Mouse (Mus musculus) thymus, adult 18-20 months (tissue): ENCODE measurements around the gene Ppp3ca.

ENCODE experiments used
- DNase-seq, 2 experiments: peaks; one replicate each; pipeline ENCODE4 v3.0.0; 2022; ENCODE audit warnings: mixed read lengths in 2 of 2

Gene Ppp3ca

DNA sequence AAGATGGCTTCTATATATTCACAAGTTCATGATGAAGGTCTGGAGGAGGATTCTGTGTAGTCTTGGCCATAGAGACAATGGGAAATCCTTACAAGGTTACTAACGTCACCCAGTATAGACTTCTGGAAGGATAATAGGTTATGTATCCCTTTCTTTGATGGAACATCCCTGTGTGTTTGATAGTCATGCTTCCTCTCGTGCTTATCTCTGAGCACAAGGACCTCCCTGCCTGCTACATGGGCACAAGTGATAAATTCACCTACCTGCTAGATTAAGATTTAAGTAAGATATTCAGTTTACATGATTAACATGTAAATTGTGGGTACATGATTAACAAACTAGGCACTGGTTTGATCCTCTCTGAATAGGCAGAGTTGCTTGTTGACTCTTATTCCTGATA, 152.1 kb downstream of the Ppp3ca start:
- no peak for DNase-seq

DNA sequence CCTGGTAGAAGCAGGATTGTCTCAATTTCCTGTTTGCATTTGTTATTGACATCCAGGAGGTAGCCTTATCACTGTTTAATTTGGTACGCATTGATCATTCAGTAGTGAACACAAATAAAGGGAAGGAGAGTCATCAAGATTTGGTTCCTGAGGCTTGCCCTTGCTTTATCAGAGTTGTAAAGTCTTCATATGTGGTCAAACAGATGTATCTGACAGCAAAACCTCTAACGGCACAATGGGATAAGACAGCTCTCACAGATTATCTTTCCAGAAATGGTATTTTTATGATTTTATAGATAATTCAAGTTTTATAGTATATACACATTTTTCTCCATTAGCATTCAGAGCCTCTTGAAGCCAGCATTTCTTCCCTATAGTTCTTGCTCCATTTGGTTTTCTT, 152.5 kb downstream of the Ppp3ca start:
- DNase-seq, result no peak

DNA sequence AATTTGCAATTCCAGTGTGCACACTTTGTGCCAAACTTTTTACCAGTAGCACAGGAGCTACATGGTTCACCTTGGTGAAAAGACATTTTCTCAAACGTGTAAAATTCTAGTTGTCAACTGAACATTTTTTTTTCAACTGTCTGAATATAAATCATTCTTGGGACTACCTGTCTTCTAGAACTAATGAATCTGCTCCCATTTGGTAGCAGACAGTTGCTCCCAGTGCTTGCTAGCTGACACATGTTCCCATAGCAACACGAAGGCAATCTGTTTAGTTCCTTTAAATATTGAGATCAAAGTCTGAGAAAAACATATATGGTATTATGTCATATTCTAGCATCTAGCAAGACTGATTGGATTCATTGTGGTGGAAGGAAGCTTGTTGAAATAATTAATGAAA, 158.5 kb downstream of the Ppp3ca start:
- DNase-seq, result no peak

DNA sequence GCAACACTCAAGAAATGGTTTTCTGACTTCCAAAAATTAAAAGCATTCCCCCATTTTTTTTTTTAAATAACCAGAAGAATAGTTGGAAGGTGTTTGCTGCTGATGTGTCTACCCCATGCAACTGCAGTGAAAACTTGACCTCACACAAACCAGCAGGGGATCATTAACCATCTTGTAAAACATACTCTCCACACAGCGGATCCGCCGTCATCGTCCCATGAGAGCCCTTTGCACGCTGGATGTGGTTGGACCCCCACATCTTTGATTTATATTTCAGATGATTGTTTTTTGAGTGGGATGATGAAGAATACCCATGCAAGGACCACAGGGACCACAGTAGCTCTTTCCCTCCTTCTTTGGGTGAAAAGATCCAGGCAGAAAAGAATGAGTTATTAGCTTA, 159.2 kb downstream of the Ppp3ca start:
- no peak for DNase-seq

DNA sequence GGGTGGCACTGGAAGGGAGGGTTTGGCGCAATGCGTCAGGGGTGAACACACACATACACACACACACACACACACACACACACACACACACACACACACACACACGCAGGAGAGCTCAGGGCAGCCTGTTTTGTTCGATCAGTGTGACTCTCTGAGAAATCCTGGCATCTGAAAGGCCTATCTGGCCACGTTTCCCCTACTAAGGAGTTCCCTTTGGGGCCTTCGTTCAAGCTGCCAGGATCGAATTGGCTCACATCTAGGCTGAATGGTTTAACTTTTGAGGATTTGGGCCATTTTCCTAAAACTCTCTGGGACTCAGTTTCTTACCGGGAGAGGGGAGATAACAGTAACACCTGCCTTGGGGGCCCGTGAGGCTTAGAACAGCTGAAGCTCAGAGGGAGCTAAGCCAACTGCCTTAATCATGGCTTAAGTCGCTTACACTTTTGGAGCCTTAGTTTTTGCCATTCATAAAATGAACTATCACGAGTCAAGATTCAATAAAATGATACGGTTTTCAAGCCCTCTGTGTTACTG, 160.8 kb downstream of the Ppp3ca start:
- DNase-seq, result no peak

DNA sequence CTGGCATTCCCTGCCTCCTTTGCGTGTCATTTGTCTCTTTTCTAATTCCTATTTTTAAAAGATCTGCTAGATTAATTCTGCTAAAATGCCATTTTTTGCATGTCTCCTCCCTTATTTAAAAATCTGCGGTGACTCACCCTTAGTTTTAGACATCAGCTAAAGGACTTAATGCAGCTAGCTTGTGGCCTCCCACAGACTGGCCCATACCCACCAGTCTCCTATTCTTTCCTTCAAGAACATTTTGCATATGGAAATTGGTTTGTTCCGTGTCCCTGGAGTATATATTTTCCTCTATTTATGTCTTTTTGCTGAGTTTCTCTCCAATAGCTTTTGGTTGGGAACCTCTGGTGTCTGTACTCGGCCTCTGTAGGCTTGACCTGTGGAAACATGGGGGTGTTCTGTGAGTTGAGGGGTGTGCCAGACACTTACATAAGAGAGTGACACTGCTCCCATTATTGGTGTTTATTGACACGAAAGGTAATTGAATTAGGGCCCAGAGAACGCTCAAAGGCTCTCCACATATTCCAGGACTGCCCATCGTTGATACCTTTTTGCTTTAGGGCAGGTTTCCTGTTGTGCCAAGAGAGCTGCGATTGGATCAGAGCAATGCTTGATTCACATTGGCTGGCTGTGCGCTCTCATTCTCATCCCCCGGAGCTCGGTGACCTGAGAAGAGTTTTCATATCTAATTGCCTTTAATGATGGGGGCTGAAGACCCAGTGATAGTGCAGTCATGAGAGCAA, 163.2 kb downstream of the Ppp3ca start:
- DNase-seq, result no peak

DNA sequence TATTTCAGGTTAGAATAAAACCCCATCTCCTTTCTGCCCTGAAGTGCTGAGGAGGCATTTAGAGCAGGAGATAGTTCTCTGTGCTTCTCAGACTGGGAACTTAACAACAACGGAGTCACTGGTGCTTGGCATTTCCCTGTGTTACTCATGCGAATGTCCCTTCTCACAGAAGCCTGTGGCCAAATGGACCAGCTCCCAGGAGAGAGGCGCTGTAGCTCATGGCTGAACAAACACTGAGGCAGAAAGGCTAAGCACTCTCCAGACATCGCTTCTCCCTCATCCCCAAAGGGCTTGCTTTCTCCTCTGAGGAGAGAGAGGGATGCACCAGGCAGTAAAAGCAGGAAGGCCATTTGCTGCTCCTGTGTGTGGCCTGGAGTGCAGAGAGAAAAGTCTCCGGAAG, 164.0 kb downstream of the Ppp3ca start:
- DNase-seq, result no peak

DNA sequence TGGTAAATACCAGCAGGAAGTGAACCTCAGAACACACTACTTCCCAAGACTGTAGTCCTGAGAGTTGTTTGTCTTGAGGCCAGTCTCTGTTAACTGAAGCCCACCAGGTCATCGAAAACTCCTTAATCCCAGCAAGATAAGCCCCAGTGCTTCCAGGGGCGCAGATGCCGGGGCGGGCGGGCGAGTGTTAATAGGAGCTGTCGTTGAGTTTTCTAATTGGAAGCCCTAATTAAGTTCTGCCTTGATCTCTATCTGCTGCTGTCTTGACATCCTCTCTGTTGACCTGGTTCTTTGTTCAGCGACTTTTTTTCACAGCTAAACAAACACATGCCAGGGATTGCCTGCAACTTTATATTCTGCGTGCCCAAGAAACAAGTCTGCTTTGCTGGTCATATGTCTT, 165.9 kb downstream of the Ppp3ca start:
- no peak for DNase-seq

DNA sequence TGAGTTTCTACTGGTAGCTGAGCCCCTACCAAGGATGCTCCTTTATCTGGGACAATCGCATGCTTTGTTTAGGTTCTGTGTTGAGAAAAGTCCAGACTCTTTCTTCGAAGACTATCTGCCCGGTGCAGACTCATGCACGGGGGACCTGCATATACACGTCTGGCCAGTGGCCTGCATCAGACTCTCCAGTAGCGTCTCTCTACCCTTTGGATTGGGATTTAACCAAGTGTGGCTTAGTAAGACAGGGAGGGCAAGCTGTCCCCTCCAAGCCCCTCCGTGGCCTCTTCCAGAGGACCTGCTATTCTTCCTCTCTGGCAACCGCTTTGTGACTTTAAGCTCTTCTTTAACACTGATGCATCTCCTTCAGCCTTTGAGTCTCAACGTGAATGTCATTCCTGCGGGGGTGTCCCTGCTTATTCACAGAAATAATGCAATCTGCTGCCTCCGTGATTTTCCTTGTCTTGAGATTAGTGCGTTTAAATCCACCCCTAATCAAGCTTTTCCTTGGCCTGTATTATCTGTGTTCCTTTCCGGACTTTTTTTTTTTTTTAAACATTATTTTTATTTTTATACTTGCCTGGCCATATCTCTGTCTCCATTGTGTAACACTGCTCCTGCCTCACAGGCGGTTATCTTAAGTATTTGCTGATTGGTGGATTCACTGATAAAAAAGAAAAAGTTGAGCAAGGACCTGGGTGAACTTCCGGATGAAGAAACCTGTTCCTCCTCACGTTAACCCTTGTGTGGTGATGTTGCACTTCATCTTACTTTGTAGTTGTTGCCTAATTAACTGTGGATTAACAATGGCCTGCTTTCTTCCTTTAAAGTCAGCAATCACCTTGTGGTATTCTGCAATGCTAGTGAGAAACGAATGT, 166.6 kb downstream of the Ppp3ca start:
- DNase-seq, result no peak

DNA sequence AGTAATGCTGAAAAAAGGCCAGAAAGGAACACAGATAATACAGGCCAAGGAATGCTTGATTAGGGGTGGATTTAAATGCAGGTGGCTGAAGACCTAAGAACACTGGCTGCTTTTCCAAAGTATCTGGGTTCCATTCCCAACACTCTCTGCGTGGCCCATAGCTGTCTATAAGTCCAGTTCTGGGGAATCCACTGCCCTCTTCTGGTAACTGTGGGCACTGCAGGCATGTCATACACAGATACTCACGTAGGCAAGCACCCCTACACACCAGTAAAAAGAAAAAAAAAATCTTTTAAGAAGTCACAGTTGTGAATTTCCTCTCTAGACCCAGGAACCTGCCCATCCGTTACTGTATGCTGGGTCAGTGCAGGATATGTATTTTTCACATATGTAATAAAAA, 167.7 kb downstream of the Ppp3ca start:
- DNase-seq, result peak; percentile 2 to 6

DNA sequence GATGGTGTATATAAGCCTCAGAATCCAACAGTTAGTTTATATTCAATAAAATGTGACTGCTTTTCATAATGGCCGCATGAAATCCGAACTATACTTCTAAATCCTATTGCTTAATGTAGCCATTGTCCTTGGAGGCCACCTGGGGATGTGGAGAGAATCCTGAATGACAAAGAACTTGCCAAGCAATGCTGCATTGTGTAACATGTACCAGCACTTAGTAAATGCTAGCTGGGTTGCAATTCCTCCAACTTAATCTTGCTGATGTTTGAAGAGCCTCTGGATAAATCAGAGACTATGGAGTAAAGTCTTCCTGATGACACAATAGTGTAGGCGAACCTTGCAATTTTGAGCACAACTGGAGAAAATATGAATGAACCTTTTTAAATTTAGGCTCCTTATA, 171.4 kb downstream of the Ppp3ca start:
- DNase-seq, result no peak

DNA sequence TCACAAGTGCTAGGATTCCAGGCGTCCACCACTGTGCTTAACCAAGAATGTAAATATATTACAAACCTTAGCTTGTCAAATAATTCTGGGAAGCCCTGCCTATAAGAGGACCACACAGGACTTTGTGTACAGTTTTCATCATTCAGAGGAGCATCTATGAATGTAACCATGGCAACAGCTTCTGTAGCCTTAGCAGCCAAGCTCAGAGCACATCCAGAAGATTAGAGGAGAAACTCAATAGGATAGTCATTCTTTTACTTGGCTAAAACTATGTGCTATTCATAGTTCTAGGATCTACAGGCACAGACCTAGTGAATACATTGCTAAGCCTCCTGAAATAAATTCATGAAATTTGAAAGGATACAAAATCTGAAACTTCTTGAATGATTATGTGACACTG, 172.5 kb downstream of the Ppp3ca start:
- no peak for DNase-seq

DNA sequence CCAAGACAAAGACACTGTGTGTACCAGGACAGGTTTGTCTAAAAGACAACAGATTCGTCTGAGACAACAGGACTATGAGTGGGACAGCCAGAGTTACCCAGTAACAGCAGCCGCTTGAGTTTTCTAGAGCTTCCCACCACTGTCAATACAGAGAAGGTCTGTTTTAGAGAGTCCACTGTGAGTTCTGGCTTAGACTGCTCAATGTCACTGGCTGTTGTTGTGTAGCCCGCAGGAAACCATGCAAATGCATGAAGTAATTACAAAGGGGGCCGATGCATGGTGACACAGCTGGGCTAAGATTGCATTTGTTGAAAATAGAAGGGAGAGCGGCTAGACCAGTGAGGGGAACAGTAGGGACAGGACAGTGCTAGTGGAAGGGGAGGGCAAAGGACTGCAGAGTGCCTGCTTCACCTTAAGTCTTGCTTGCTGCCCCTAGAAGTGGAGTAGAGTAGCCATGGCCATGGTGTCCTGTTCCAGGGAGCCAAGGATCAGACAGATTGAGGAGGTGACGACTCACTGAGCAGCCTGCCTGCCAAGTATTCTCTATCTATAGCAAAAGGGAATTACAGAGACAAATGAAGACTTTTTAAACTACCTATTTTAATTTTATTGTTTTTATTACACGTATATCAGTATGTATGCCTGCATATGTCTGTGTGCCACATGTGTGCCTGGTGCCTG, 174.0 kb downstream of the Ppp3ca start:
- DNase-seq, result no peak

DNA sequence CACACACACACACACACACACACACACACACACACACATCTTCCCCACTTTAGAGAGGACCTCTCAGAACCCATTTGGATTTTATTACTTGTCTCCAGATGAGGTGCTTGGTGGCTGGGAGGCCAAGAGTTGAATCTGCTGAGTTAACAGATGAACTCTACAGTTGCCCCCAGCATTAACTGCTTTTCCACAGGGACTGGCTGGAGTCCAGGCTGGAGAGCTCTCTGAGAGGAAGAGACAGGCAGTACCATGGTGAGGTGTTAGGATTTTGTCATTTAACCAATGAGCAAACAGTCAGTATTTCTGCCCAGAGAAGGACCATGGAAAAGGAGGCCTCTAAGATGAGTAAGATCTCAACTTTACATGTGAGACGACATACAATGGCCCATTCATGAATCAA, 179.1 kb downstream of the Ppp3ca start:
- DNase-seq, result no peak

DNA sequence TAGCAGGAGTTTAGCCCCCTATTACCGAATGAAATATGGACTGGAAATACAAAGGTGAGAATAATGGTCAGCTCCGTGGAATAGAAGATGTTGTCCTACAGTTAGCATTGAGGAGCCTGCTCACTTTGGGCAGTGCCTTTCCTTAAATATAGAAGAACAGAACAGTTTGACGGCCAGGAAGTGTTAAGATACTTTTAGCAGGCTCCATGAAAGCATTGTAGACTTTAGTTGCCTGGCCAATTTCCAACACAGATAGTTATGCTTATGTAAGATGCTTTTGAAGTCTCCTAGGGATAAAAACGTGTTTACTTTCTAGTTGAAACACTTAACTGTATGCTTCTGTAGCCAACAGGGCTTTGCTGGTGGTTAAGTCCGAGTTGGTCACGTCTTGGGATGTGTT, 183.0 kb downstream of the Ppp3ca start:
- no peak for DNase-seq

DNA sequence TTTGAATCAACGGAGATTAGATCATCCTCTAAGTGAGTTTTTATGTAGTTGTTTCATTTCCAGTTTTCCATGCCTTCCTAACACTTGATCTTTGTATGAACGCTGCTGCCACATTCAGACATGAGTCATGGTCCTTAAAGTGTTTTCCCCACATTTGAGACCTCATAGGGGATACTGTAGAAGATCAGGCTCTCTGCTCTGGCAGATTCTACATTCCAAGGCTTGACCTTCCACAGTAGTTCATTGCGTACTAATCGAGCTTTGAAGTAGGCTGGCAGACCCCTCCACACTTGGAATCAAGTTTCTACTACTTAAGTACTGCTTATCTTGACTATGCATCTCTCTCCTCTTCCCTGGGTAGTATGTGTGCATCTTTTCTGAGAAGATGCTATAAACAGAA, 183.7 kb downstream of the Ppp3ca start:
- no peak for DNase-seq

DNA sequence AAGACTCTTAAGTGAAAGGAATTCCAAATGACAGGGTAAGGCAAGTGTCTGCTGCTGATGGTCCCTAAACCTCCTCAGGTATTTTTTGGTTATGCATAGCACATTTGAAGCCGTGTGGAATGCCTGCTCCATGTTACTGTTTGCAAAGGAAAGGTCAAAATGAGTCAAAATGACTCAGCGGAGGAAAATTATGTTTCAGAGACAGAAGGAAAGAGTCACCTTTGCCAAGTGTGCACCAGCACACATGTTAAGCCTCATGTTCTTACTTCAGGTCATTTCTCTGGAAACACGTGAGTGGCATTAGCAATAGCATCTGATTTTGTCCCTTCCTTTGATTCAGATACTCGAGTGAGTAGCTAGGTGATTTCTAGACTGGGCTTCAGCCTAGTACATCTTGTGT, 186.1 kb downstream of the Ppp3ca start:
- DNase-seq, result no peak

DNA sequence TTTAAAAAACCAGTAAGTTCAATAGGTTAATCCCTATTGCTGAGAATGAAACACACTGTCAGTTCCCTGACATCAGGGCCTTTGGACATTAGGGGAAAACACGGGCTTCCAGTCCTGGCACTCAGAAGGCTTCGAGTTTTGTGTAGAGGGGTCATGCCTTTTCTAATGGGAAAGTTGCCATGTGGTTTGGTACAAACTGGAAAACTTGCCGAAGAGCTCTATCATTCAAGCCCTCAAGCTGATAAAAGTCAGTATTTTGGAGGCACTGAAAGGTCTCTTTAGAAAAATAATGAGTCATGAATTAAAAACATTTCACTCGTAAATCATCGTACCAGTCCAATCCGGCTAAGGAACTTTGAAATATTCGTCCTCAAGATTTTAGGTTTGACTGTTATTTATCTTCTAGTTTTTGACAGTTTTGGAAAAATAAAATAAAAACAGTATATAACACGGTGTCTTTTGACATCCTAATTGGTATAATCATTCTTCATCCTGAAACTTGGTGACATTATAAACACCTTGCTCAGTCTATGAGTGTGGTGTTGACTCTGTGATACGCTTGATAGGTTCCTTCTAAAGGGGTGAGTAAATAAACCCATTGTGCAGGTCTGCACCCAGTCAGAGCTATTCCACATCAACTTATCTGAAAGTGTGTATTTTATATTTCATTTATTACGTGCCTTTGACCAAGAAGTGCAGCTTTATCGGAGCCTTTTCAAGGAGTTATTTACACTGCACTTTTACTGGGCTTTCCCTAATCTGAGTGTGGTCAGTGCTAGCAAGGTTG, 192.3 kb downstream of the Ppp3ca start:
- DNase-seq, result no peak

DNA sequence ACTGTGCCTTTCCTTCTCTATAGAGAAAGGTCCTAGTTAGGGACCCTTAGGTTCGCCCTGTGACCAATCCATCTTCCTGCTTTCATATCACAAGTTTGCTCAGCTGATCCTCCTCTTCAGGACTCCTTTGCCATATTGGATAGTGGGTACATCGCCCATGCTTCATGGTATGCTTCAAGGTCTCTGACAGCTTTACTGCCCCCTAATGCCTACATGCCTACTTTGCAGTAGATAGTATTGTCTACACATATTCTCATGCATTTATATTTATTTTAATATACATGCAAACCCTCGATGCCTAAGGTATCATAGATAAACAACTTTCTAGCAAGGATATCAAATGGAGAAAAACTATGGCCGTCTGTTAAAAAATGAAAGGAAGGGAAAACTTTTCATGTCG, 193.2 kb downstream of the Ppp3ca start:
- DNase-seq, result no peak

DNA sequence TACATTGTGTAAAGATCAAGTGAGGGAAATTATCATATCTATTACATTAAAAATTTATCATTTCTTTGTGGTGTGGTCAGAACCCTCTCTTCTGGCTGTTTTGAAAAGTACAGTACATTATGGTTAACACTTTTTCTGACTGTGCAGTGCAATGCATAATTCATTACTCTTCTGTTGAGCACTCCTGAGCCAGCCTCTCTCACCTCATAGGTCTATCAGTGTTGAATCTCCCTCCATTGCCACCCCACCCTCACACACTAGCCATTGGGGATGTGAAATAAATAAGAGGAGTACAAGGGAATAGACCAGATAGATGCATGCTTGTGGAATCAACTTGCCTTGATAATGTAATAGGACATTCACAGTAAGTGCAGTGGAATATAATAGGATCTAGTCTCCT, 194.4 kb downstream of the Ppp3ca start:
- no peak for DNase-seq

DNA sequence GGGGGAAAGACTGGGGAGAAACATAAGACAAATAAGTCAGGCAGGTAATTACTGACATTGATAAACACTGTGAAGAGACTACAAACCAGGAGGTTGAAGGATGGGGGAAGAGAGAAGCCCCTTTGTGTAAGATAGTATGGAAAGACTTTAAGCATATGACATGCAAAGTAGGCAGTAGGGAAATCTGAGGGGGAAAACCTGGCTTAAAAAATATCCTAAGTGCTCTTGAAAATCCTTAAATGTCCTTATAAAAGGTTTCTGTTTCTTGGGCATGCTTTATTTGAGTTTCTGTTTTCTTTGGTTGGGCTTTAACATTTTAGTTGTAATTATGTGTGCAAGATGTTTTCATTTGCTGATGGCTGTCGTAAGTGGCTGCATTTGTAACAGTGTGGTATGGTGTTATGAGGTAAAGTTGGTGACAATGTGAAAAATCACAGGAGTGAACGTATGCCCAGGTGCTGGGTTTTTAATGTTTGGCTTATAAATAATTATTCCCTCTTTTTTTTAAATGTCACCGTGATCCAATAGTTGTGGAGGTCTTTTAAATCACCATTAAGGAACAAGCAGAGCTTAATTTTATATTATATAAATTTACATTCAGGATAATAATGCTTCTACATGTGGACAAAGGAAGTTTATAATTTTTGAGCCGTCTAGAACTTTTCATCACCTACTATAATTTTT, 195.4 kb downstream of the Ppp3ca start:
- DNase-seq, result no peak

DNA sequence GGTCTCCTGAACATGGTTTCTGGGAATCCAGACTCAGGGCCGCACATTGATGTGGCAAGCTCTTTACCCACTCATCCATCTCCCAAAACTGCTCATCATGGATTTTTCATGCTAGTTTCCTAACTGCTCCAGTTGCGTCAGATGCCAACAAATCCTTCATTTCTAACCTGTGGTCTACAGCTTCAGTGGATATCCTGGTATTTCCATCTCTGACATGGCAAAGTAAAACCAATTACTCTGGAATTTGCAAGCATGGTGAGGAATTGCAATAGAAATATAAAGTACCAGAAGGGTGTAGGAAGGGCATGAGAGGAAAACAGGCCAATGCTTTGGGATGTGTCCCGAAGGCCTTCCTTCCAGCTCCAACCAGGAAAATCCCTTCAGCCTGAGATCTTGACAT, 196.2 kb downstream of the Ppp3ca start:
- no peak for DNase-seq
